Mouse (Mus musculus): ENCODE measurements around the gene Frmd4b.

DNA sequence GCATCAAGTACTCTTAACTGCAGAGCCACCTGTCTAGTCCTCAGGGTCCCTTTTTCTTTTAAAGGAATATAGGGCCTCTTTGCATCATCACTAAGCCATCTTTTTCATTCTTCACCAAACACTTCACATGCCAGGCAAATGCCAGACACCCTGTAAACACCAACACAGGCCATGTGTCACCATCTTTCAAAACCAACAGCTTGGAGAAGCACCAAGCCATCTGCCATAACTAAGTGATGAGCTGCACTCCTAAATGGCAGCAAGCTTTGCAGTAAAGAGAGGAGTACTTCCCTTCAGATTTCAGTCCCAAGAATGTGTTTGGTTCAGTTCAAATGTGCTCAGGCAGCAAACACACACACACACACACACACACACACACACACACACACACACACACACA lies 154.9 kb downstream of the Frmd4b start:
- no peak for TF ChIP-seq CTCF (IDR thresholded peaks at IDR 0.05; ENCODE audit: borderline replicate concordance, control insufficient read depth, extremely low read depth, insufficient read depth, low read length, poor library complexity)
- no peak for TF ChIP-seq POLR2A (IDR thresholded peaks at IDR 0.05; ENCODE audit: control insufficient read depth, extremely low read depth, insufficient read depth, low read length, poor library complexity)

All from thymus, adult 2 months (tissue).